Mouse (Mus musculus): Measurements from ENCODE around the gene Abcg8.
A peak's percentile ranks its signal among the peaks of the same experiment; 100 is the strongest.

Abcg8 gene

GRCm38 (mm10) chr17:84675951-84676366 lies at the start of gene Abcg8:
Gene Abcg8, plus strand, starts transcription at chr17:84676302.
- peak; percentile 41 for DNase-seq

GRCm38 (mm10) chr17:84626857-84627305 lies 49.2 kb upstream of the Abcg8 start:
- DNase-seq = peak; percentile 30

GRCm38 (mm10) chr17:84627721-84628120 lies 48.4 kb upstream of the Abcg8 start:
- DNase-seq = no peak

DNA sequence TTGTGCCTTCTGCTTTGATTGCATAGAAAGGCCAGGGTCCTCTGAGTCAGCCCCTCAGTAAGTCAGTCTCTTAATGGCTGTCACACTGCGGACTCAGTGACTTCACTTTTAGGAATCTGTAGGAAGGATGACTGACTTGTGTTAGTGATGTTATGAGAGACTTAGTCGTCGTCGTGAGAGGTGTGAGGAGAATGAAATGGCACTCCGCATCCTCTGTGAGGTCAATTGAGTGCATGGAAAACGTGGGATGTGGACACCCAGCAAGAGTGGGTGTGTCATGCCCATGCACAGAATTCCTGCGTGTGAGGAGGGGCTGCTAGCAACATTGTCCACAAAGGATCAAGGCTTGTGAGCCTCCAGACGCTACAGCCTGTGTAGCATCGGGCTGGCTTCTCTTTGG lies 47.5 kb upstream of the Abcg8 start:
- no peak for DNase-seq

DNA sequence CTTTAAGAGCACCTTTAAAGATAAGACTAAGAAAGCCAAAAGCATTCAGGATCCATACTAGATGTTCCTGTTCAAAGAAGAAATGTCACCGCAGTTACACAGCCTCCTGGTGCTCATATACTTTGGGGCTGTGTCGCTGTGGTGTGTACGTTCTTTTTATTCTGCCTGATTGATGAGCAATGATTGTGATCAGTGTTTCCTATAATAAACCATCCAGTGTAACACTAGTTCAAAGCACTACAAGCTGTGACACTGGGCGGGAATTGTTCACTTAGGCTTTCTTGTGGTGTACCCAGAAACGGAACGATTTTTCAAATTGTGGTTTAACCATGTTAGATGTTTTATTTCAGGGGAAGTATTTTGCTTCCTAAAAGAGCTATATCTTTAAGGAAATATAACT lies 44.3 kb upstream of the Abcg8 start:
- DNase-seq = no peak

DNA sequence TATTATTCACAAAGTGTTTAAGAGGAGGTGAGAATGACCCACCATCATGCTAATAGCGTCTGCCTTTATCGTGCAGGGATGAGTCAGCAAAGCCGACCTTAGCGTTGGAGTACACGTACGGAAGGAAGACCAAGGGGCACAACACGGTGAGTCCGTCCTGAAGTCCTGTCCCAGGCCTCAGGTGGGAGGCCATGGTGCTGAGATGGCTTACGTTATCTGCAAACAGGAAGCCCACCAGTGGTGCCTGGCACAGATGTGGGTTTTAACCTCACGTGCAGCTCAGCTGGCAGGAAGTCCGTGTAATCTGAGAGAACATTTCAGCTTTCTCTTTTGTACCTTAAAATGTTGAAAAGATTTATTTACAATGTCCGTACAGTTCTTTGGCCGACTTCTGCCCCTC lies 42.7 kb upstream of the Abcg8 start:
- no peak for DNase-seq

DNA sequence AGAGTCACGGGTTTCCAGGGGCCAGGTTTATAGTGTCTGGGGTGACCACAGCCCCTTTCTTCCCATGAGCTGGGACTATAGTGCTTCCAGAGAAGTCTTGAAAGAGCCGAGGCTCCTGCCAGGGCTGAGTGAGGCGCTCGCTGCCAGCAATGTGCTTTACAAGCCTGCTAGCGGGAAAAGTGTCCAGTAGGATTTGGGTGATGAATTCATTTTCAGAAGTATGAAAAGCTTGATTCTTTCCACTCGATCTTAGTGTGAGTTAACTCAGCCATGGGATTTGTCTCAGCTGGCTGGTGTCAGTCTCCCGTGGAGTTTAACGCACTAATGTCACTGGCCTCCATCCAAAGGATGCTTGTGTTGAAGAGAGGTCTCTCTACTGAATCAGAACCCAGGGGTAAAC lies 39.8 kb upstream of the Abcg8 start:
- DNase-seq = no peak

DNA sequence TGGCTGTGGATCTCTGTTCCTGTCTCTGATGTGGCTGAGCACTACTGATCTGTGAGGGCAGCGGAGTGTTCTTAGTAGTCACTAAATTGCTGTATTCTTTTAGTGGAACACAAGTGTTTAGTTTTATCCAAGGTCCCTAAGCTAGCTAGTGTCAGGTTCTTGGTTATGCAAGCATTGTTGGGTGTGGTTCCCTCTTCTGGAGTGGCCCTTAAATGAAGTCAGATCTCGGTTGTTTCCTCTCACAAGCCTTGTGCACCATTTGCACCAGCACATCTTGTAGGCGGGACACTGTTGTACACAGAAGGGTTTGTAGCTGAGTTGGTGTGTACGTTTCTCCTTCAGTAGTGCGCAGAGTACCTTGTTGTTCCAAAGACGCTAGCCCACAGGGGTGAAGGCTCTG lies 38.1 kb upstream of the Abcg8 start:
- DNase-seq = no peak

DNA sequence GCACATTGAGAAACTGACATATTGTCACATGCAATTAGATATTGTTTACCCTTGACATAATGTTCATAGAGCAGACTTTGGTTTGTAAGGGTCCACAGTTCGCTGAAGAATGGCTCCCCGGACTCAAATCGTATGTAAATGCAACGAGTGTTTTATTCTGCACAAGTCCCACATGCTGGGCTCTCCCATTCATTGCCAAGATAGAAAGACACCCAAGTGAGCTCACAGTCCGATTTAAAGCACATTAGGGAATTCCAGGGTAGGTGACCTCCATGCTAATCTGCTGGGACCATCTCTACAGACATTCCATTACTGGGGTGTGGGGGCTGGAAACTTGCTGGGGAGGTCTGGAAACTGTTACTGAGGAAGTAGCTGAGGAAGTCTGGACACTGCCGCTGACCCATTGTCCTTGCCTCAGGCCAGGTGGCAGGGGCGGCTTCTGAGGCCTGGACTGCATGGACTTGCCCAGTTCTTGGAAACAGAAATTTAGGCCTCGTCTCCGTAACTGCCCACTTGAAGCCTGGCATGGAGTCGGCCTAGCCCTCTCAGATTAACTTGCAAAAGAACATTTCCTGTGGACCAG lies 36.2 kb upstream of the Abcg8 start:
- DNase-seq = no peak

- peak; percentile 58 for DNase-seq
These were observed 34.2 kb upstream of the Abcg8 start for GRCm38 (mm10) chr17:84641893-84642292.

DNA sequence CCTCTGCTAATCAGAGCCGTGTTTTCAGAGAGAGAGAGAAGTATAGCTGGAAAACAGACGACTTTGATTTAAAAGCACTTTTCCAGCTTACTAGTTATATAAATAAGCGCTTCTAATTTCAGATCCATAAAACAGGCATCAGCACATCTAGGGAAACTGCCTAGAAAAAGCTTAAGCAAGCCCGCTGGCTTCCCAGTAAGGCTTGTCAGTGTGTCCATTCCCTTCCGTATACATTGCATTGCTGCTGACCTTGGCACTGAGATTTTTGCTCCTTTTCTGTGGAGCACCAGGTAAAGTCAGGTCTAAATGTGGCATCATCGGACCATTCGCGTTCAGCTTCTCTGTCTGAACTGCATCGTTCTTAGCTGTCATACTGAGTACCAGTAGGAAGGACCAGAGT lies 33.8 kb upstream of the Abcg8 start:
- DNase-seq = no peak

DNA sequence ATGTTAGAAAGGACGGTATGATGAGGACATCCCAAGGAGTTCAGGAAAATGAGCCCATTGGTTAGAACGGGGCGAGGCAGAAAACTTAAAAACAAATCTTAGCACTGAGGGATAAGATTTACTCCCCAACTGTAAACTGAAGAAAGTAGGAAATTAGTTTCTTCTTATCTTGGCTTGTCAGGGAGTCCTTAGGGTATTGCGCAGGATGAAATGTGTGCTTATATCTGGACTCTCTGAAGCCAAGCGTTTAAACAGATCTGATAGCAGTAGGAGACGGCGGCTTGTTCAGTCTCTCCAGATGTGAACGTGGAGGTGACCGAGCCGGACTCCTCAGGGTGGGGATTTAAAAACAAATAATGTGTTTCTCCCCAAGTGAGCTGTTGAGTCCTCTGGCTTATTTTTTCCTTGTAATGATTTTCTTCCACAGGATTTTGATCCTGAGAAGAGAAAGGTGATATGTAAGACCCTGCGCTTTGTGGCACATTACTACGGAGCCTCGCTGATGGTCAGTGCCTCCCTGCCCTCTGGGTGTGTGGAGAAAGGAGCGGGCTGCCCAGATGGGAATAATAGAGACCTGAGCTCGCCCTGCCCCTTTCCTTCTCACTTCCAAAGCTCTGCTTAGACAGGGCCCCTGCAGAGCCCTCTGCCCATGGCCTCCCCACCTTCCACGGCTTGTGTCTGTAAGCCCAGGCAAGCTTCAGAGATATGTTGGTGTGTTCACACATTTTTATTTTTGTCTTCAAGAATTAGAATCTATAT lies 31.6 kb upstream of the Abcg8 start:
- no peak for DNase-seq

DNA sequence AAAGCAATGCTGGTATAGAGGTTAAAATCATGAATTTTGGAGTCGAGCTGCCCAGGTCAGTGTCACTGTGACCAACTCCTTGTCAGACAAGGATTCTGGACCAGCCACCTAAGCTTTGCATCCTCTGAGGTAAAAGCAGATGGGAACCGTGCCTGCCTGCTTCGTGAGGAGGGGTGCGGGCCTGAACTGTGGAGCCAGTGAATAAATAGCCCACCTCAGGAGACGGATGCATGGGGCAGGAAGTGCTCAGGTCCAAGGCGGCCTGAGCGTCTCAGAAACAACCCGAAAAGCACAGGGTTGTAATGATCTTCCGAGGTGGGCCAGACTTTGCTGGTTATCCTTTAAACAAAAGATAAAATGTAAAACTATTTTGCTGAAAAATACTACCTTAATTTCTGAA lies 31.0 kb upstream of the Abcg8 start:
- no peak for DNase-seq

DNA sequence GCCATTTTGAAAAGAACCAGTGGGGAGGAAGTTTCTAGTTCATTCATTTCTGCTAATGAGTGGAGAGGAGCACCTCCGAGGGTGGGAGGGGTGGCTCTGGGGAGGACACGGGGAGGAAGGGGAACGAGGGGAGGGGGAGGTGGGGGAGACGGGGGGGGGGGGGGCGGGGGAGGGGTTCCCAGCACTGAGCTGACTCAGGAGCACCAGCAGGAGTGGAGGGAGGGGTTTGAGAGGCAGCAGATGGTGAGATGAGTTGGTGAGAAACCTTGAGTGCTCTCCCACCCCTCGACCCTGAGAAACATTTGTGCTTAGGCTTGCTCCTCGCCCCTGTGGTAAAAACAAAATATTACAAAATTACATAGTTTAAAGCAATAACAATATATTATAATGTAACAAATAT lies 30.2 kb upstream of the Abcg8 start:
- DNase-seq = no peak

DNA sequence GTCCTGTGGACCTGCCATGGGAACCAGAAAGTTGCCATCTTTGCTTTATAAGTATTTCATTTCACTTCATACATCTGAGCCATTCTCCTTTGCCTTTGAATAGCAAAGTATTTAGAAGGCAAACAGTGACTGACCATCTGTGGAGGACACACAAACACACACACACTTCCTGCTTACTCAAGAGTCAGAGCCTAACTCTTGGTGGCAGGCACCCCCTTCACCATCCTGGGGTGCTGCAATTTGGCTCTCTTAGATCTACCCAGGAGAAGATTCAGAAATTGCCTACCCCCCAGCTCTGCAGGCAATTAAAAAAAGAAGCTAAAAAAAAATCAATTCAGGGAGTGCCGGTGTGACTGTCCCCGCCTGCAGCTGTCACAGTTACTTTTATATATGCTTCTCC lies 29.6 kb upstream of the Abcg8 start:
- DNase-seq = no peak

DNA sequence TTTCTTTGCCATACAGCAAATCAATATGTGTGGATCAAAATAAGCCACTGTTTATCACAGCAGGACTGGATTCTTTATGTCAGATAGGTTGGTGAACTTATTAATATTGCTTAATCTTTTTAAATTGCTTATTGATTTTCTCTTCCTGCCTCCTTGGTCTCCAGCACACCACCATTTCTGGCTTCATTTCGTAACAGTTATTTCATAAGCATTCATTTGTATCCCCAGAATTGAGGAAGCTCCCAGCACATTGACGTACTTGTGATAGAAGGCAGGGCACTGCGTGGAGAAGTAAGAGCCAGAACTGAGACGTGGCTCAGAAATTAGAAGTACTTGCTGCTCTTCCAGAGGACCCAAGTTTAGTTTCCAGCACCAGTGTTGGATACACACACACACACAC lies 28.5 kb upstream of the Abcg8 start:
- DNase-seq = no peak

GRCm38 (mm10) chr17:84650302-84651017 lies 25.6 kb upstream of the Abcg8 start:
- DNase-seq = no peak

DNA sequence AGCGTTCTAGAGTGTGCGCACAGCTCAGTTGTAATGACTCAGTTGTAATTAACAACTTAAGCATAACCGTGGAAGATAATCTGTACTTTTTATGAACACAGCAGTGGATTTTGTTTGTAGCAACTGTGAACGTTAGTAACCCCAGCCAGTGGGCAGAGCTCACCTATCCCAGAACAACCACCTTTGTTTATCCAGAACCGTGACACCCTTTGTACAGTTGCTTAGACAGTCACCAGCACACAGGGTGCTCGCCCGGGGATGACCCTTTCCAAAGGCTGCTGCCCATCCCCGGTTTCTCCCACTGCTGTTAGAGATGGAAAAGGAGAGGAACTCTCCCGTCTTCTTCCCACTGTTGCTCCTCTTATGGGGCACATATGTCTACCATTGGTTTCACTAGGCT lies 22.6 kb upstream of the Abcg8 start:
- no peak for DNase-seq

DNA sequence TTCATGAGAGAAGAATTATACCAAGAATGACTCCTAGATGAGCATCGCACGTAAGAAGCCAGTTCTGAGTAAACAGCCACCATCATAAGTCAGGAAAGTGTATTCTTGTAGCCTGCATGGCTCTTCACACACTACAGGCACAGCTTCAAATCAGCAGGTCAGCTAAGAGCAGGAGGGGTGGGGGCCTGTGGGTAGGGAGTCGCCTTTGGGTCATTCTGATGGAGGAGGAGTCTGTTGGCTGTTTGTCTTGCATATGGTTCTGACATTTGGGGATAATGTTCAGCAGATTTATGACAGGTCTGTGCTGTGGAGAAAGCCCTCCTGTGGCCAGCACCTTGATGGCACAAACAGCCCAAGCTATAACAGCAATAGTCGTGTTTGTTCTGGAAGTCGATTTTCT lies 19.9 kb upstream of the Abcg8 start:
- no peak for DNase-seq

DNA sequence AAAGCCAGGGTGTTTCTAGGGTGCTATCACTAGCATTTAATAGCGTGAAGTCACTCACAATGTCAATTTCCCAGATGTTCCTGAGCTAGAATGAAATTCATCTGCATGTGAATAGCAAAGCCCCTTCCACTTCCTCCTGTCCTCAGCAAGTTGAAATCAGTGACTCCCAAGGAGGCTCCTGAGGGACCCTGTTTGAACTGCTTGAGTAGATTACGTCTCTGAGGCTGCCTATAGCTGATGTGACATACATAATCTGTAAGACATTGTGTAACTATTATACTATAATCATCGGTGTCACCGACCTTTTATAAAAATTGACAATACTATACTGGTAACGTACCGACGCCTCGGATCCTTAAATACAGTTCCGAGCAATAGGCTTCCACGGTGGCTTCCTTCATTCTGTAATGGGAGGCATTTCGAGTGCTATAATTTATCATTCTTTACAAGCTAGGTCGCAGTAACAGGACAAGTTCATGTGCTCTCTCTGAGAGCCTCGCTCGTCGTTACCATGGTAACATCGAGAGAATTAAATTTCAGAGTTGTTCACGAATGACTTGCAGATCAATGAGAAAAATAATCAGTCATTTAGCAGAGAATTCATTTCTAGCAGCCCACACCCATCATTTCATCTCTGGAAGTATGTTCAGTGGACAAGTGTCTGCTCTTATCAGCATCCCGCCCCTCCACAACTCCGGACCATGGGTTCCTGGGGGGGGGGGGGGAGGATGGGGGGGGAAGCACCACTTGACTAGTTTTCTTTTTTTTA lies 19.3 kb upstream of the Abcg8 start:
- DNase-seq = no peak

GRCm38 (mm10) chr17:84657422-84657732 lies 18.7 kb upstream of the Abcg8 start:
- no peak for DNase-seq

DNA sequence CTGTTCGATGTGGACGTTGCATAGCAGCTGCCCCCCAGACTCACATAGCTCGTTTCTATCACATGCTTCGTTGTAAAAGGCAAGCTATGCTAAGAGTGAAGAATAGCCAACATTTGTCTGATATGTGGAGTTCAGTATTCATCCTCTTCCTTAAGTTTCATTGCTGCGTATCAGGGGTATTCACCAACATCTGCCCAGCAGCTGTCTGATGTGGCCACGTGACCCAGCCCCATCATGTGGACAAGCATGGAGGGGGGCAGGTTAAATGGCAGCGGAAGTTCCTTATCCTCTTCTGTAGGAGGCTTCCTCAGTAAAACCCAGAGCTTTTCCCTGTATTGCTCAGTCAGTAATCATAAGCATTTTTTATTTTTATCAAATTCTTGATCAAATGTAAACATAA lies 18.3 kb upstream of the Abcg8 start:
- no peak for DNase-seq

GRCm38 (mm10) chr17:84658195-84658594 lies 17.9 kb upstream of the Abcg8 start:
- DNase-seq = no peak

DNA sequence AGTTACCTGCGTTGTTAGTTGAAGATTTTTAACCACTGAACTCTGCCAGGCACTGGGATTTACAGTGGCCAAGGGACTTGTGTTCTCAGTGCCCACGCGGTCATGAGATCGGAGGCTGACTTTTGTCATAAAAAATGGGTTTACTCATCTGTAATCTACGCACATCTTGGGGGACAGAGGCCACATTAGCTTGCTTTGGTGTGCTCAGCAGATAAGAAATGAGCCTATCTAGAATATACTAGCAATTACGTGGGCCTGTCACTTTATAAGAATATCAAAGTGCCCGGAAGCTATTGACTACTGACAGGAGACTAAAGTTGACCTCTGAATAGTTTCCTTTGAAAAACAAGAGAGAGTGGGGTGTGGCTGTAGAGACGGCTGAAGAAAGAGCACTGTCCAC lies 17.2 kb upstream of the Abcg8 start:
- DNase-seq = no peak
